Mouse (Mus musculus): ENCODE measurements around the gene Unc93b1. TPM values are rescaled to one million over a fixed set of nuclear protein-coding genes. Genes with fewer than 3 reads are reported as not detected.
"Not testable (repeated sequence)": the region's sequence is repeated elsewhere in the genome, so short reads cannot be mapped to it uniquely, and the experiment has no call there.

Unc93b1 gene
- polyA plus RNA-seq, 1 experiment from 2014 or later: 48.1 TPM

DNA sequence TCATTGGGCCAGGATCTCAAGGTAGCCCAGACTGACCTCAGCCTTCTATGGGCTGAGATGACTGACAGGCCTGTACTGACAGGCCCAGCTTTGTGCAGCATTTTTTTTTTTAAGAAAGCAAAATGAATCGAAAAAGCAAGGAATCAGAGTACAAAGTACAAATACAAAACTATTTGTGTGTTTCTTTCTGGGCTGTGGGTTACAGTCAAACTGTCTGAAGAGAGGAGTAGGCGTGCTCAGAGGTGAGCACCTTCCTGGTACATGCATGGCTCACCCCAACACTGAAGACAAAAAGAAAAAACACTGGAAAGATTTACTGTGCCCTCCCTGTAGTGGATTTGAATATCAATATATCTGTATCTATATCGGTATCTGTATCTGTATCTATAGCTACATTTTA, 12.8 kb downstream of the Unc93b1 start:
- TF ChIP-seq EP300 (IDR thresholded peaks at IDR 0.05; ENCODE audit: low read depth) (no peak), CTCF (IDR thresholded peaks at IDR 0.05; ENCODE audit: low read depth) (no peak)
- H3K9ac ChIP-seq (replicated peaks): no peak overlapping the region
- H3K4me1 ChIP-seq (ENCODE audit: insufficient read depth): peaks cover 13% of the 10 kb centered on the region
- no peak overlapping the region for H3K27ac ChIP-seq (ENCODE audit: low read depth)
- ATAC-seq (no peak), DNase-seq (no peak)
- WGBS (ENCODE audit: insufficient replicate concordance): 72% methylated on average over 3 of the region's 3 CpGs
- H3K27me3 ChIP-seq (ENCODE audit: insufficient read depth, low read length): no peaks in the 10 kb centered on the region
- no peak overlapping the region for H3K4me2 ChIP-seq (ENCODE audit: low read depth, low read length)
- H3K4me3 ChIP-seq (ENCODE audit: low read depth, low read length): no peak overlapping the region
- H3K36me3 ChIP-seq (replicated peaks; ENCODE audit: insufficient read depth, low read length): peaks cover 34% of the 10 kb centered on the region
- no peaks in the 10 kb centered on the region for H3K9me3 ChIP-seq (ENCODE audit: low read length)

DNA sequence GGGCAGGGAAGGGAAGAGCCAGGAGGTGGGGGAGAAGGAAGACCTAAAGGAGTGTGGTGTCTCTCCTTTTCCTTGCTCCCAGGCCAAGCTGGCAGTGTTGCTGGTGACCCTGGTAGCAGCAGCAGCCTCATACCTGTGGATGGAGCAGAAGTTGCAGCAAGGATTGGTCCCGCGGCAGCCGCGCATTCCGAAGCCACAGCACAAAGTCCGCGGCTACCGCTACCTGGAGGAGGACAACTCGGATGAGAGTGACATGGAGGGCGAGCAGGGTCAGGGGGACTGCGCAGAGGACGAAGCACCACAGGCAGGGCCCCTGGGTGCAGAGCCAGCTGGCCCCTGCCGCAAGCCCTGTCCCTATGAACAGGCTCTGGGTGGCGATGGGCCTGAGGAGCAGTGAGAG, 13.6 kb downstream of the Unc93b1 start:
- no peak overlapping the region for H3K9ac ChIP-seq (replicated peaks)
- ATAC-seq: no peak
- peaks cover 6% of the 10 kb centered on the region; the same call in 1 of the 2 replicates for H3K4me1 ChIP-seq (ENCODE audit: insufficient read depth)
- no peaks in the 10 kb centered on the region for H3K27me3 ChIP-seq (ENCODE audit: insufficient read depth, low read length)
- WGBS (ENCODE audit: insufficient replicate concordance): 78% methylated on average over 14 of the region's 14 CpGs
- no peaks in the 10 kb centered on the region for H3K9me3 ChIP-seq (ENCODE audit: low read length)
- DNase-seq: no peak
- peaks cover 34% of the 10 kb centered on the region for H3K36me3 ChIP-seq (replicated peaks; ENCODE audit: insufficient read depth, low read length)
- H3K27ac ChIP-seq (ENCODE audit: low read depth): no peak overlapping the region
- no peak overlapping the region for H3K4me2 ChIP-seq (ENCODE audit: low read depth, low read length)
- H3K4me3 ChIP-seq (ENCODE audit: low read depth, low read length): no peak overlapping the region
- TF ChIP-seq EP300 (IDR thresholded peaks at IDR 0.05; ENCODE audit: low read depth): no peak

DNA sequence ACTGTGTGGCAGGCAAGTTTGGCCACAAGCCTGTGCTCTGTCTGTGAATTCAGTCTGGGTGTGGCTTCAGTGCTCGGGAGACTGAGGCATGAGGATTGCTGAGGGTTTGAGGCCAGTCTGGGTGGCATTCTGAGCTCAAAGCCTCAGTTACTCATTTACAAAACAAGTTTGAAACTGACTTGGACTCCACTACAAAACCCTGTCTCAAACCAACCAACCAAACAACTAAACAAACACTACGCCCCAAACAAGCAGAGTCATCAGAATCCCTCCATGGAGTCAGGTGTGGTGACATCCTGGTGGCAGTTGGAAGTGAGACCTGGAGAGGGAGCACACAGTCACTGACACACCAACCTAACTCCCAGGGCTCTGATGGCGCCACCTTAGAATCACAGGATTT, 15.3 kb downstream of the Unc93b1 start:
- Histone ChIP-seq H3K9ac (replicated peaks) (no peak overlapping the region), H3K27ac (ENCODE audit: low read depth) (no peak overlapping the region), H3K4me2 (ENCODE audit: low read depth, low read length) (no peak overlapping the region), H3K4me3 (ENCODE audit: low read depth, low read length) (no peak overlapping the region), H3K27me3 (ENCODE audit: insufficient read depth, low read length) (no peaks in the 10 kb centered on the region), H3K9me3 (ENCODE audit: low read length) (no peaks in the 10 kb centered on the region), H3K36me3 (replicated peaks; ENCODE audit: insufficient read depth, low read length) (peaks cover 27% of the 10 kb centered on the region), H3K4me1 (ENCODE audit: insufficient read depth) (peaks cover 6% of the 10 kb centered on the region; the same call in 1 of the 2 replicates)
- TF ChIP-seq CTCF (IDR thresholded peaks at IDR 0.05; ENCODE audit: low read depth) (no peak), EP300 (IDR thresholded peaks at IDR 0.05; ENCODE audit: low read depth) (no peak)
- DNase-seq: no peak
- WGBS (ENCODE audit: insufficient replicate concordance): 73% methylated on average over 3 of the region's 3 CpGs
- ATAC-seq: peak; percentile 47; the same call in 1 of the 2 replicates

DNA sequence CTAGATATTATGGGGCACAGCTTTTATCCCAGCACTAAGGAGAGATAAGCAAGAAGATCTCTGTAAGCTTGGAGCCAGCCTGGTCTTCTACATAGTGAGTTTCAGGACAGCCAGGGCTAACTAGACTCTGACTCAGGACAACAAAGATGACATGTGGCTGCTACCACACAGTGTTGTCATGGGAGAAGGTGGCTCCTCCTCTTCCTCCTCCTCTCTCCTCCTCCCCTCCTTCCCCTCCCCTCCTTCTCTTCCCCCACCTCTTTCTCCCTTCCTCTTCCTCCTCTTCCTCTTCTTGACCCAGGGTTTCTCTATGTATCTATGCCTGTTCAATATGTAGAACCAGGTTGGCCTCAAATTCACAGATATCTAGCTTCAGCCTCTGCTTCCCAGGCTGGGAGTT, 16.5 kb downstream of the Unc93b1 start:
- DNase-seq (no peak), ATAC-seq (no peak)
- Histone ChIP-seq H3K4me2 (ENCODE audit: low read depth, low read length) (no peak overlapping the region), H3K27me3 (ENCODE audit: insufficient read depth, low read length) (no peaks in the 10 kb centered on the region), H3K36me3 (replicated peaks; ENCODE audit: insufficient read depth, low read length) (peaks cover 24% of the 10 kb centered on the region), H3K4me1 (ENCODE audit: insufficient read depth) (no peaks in the 10 kb centered on the region), H3K4me3 (ENCODE audit: low read depth, low read length) (no peak overlapping the region), H3K9me3 (ENCODE audit: low read length) (no peaks in the 10 kb centered on the region), H3K27ac (ENCODE audit: low read depth) (no peak overlapping the region; the same call in 1 of the 2 replicates), H3K9ac (replicated peaks) (no peak overlapping the region)
- TF ChIP-seq EP300 (IDR thresholded peaks at IDR 0.05; ENCODE audit: low read depth) (no peak), CTCF (IDR thresholded peaks at IDR 0.05; ENCODE audit: low read depth) (no peak)

DNA sequence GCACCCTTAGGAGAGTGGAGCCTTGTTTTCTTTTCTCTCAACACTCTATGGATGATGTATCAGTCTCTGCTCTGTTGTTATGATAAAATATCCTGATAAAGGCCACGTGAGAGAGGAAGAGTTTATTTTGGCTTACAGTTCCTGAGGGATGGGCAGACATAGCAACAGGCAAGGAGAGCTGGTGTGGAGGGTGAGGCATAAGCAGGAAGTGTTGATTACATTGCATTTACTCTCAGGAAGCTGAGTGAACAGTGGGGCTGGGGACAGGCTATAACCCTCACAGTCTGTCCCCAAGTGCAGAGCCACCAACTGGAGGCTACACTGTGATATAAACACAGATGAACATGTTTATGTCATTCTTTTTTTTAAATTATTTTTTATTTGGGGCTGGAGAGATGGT, 17.1 kb downstream of the Unc93b1 start:
- no peaks in the 10 kb centered on the region for H3K4me1 ChIP-seq (ENCODE audit: insufficient read depth)
- no peaks in the 10 kb centered on the region for H3K27me3 ChIP-seq (ENCODE audit: insufficient read depth, low read length)
- no peak overlapping the region for H3K4me2 ChIP-seq (ENCODE audit: low read depth, low read length)
- DNase-seq (no peak), ATAC-seq (no peak)
- no peaks in the 10 kb centered on the region for H3K9me3 ChIP-seq (ENCODE audit: low read length)
- WGBS (ENCODE audit: insufficient replicate concordance): 33% methylated on average over 1 of the region's 1 CpGs
- H3K36me3 ChIP-seq (replicated peaks; ENCODE audit: insufficient read depth, low read length): peaks cover 21% of the 10 kb centered on the region
- H3K9ac ChIP-seq (replicated peaks): no peak overlapping the region
- no peak overlapping the region; the same call in 1 of the 2 replicates for H3K27ac ChIP-seq (ENCODE audit: low read depth)
- no peak for TF ChIP-seq EP300 (IDR thresholded peaks at IDR 0.05; ENCODE audit: low read depth)
- no peak for TF ChIP-seq CTCF (IDR thresholded peaks at IDR 0.05; ENCODE audit: low read depth)
- no peak overlapping the region for H3K4me3 ChIP-seq (ENCODE audit: low read depth, low read length)

DNA sequence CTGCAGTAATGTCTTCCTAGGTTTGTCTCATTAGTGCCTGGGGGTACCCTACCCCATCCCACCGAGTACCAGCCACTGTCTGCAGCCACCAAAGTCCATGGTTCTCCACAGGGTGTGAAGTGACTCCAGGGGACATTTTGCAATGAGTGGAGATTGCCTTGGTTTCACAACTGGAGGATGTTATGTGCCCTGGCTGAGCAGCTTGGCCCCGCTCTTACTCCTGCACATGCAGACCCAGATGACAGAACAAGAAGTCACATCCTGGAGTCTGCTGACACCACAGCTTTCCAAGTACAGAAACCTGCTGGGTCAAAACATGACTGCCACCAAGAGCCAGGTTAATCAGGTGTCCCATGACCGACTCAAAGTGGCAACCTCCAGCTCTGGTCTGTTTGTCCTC, 20.0 kb downstream of the Unc93b1 start:
- Histone ChIP-seq H3K9me3 (ENCODE audit: low read length) (no peaks in the 10 kb centered on the region), H3K9ac (replicated peaks) (no peak overlapping the region), H3K4me1 (ENCODE audit: insufficient read depth) (no peaks in the 10 kb centered on the region), H3K4me2 (ENCODE audit: low read depth, low read length) (no peak overlapping the region), H3K27ac (ENCODE audit: low read depth) (no peak overlapping the region), H3K4me3 (ENCODE audit: low read depth, low read length) (no peak overlapping the region), H3K27me3 (ENCODE audit: insufficient read depth, low read length) (no peaks in the 10 kb centered on the region), H3K36me3 (replicated peaks; ENCODE audit: insufficient read depth, low read length) (no peaks in the 10 kb centered on the region)
- 78% methylated on average over 3 of the region's 3 CpGs for WGBS (ENCODE audit: insufficient replicate concordance)
- ATAC-seq (0 out of 2 replicates have a peak, but pooled peaks have one; percentile 29), DNase-seq (no peak)
- TF ChIP-seq CTCF (IDR thresholded peaks at IDR 0.05; ENCODE audit: low read depth) (no peak), EP300 (IDR thresholded peaks at IDR 0.05; ENCODE audit: low read depth) (no peak)

DNA sequence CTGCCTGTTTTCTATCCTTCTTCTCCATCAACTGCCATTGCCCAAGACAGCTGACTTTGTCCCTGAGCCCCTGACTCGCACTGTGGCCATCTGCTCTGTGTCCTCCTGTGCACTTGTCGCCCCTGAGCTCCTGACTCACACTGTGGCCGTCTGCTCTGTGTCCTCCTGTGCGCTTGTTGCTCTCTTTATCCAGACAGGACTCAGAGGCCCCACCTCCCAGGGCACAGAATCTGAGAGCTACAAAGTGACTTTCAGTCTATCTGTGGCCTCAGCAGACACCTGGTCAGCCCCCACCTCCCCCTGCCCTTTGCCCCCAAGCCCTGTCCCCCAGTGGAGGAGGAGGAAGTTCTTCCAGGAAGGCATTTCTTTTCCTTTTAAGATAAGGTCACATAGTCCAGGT, 20.8 kb downstream of the Unc93b1 start:
- no peak for DNase-seq
- Histone ChIP-seq H3K4me2 (ENCODE audit: low read depth, low read length) (no peak overlapping the region), H3K27ac (ENCODE audit: low read depth) (no peak overlapping the region), H3K36me3 (replicated peaks; ENCODE audit: insufficient read depth, low read length) (no peaks in the 10 kb centered on the region), H3K27me3 (ENCODE audit: insufficient read depth, low read length) (no peaks in the 10 kb centered on the region), H3K9me3 (ENCODE audit: low read length) (no peaks in the 10 kb centered on the region), H3K4me1 (ENCODE audit: insufficient read depth) (no peaks in the 10 kb centered on the region), H3K4me3 (ENCODE audit: low read depth, low read length) (no peak overlapping the region), H3K9ac (replicated peaks) (no peak overlapping the region)
- no peak for ATAC-seq
- TF ChIP-seq EP300 (IDR thresholded peaks at IDR 0.05; ENCODE audit: low read depth) (no peak), CTCF (IDR thresholded peaks at IDR 0.05; ENCODE audit: low read depth) (no peak)
- WGBS (ENCODE audit: insufficient replicate concordance): 51% methylated on average over 4 of the region's 4 CpGs

DNA sequence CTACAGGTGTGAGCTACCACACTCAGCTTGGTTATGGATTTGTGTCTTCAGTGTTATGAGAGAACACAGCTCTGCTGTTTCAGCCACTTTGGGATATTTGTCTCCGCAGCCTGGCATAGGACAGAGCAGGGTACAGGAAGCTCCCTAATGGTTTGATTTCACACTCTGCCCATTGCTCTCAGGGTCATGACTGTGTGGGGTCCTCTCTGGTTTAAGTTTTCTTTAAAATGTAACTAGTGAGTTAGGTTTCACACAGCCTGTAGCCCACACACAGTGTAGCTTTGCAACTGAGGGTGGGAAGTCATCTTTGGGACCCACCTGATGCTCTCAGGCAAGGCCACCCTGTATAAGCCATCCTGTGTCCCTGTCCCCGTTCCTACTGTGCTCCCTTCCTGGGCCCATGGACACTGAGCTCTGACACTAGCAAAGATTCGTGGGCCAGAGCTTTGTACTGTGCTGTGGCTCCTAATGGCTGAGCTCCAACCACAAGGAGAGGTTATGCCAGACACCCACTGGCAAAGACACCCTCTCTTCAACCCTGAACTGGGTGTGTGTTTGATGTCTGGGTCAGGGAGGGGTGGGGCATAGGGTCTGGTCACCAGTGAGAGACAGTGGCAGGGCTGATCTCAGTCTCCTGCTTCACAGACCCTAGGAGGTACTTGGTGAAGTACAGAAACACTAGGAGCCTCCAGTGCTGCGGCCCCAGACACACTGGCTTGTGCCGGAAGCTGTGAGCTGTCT, 22.5 kb downstream of the Unc93b1 start:
- not testable (repeated sequence) for ATAC-seq; H3K9me3 ChIP-seq (ENCODE audit: low read length); H3K27ac ChIP-seq (ENCODE audit: low read depth); DNase-seq; H3K4me2 ChIP-seq (ENCODE audit: low read depth, low read length); H3K36me3 ChIP-seq (replicated peaks; ENCODE audit: insufficient read depth, low read length); H3K9ac ChIP-seq (replicated peaks); H3K4me3 ChIP-seq (ENCODE audit: low read depth, low read length); H3K27me3 ChIP-seq (ENCODE audit: insufficient read depth, low read length); H3K4me1 ChIP-seq (ENCODE audit: insufficient read depth)
- 83% methylated on average over 5 of the region's 5 CpGs for WGBS (ENCODE audit: insufficient replicate concordance)
